Mouse (Mus musculus): ENCODE data around the gene Sgms1.

GRCm38 (mm10) chr19:32348955-32349654, 40.4 kb downstream of the Sgms1 start:
- TF ChIP-seq POLR2A (IDR thresholded peaks at IDR 0.05; ENCODE audit: borderline replicate concordance, extremely low read depth, low read depth, low read length): no peak
- peak; percentile 44; the same call in 1 of the 2 replicates for TF ChIP-seq CTCF (IDR thresholded peaks at IDR 0.05; ENCODE audit: insufficient read depth, low read length)

Data from lung, adult 2 months (tissue).